Comparison of ENCODE assay signal across 8 mouse cellular contexts in genomic region chr11:116360915-116361314, GRCm38 (mm10). TPM values are rescaled to one million over a fixed set of nuclear protein-coding genes. Genes with fewer than 3 reads are reported as not detected.
DNase-seq lines count a peak whose midpoint lies in the region; ATAC-seq and TF ChIP-seq lines count a peak whose summit lies in the region.
"Not testable (repeated sequence)": the region's sequence is repeated elsewhere in the genome, so short reads cannot be mapped to it uniquely, and the experiment has no call there.

No protein-coding gene starts in this region.

- not testable (repeated sequence) for H3K9ac ChIP-seq in heart, embryonic 16.5 days (ENCODE audit: low read length)

- TF ChIP-seq CTCF in thymus, adult 2 months (IDR thresholded peaks at IDR 0.05; ENCODE audit: borderline replicate concordance, control insufficient read depth, extremely low read depth, insufficient read depth, low read length, poor library complexity): not testable (repeated sequence)

- not testable (repeated sequence) for H3K4me1 ChIP-seq in heart, embryonic 16.5 days (ENCODE audit: control insufficient read depth, insufficient read depth, low read length)
- peaks cover 51% of the 10 kb centered on the region for H3K4me1 ChIP-seq in thymus, adult 2 months (replicated peaks; ENCODE audit: control insufficient read depth, insufficient read depth, low read length)

- 93% methylated on average over 5 of the region's 5 CpGs for WGBS in heart, embryonic 16.5 days
- 98% methylated on average over 5 of the region's 5 CpGs for WGBS in thymus, adult 2 months

- peak; percentile 16 for DNase-seq in cerebellum, adult 11 months
- peak; percentile 35 to 39 for DNase-seq in cerebellum, adult 18-20 months
- DNase-seq in cerebellum, adult 8-10 months: peak; percentile 21
- peak; percentile 57 for DNase-seq in cerebellum, adult 9-11 months
- DNase-seq in cerebellum, postnatal 14 days: peak; percentile 40 to 72
- peak; percentile 8 for DNase-seq in fat pad, adult 2 months (ENCODE audit: extremely low read depth, low read depth, low spot score)
- not testable (repeated sequence) for DNase-seq in thymus, adult 2 months

- not testable (repeated sequence) for ATAC-seq in heart, embryonic 16.5 days (replicated peaks; ENCODE audit: extremely low read depth, insufficient read depth, low FRiP score)

- H3K36me3 ChIP-seq in heart, embryonic 16.5 days (ENCODE audit: control insufficient read depth, insufficient read depth); thymus, adult 2 months (ENCODE audit: control insufficient read depth, insufficient read depth, low read length): not testable (repeated sequence)

- H3K27ac ChIP-seq in heart, embryonic 16.5 days (ENCODE audit: low read length): peak overlapping the region; percentile 70; the same call in 1 of the 2 replicates
- H3K27ac ChIP-seq in thymus, adult 2 months (ENCODE audit: control insufficient read depth, insufficient read depth, low read length): peak overlapping the region; percentile 98

- not testable (repeated sequence) for H3K9me3 ChIP-seq in heart, embryonic 16.5 days (replicated peaks; ENCODE audit: control insufficient read depth, low read length)

- not testable (repeated sequence) for H3K27me3 ChIP-seq in heart, embryonic 16.5 days (ENCODE audit: control insufficient read depth, insufficient read depth, low read length); thymus, adult 2 months (ENCODE audit: control insufficient read depth, insufficient read depth, low read length)

- H3K4me2 ChIP-seq in heart, embryonic 16.5 days (ENCODE audit: low read depth, low read length): not testable (repeated sequence)

- H3K4me3 ChIP-seq in heart, embryonic 16.5 days (ENCODE audit: low read length); thymus, adult 2 months (ENCODE audit: control insufficient read depth, insufficient read depth, low read length): not testable (repeated sequence)

- TF ChIP-seq POLR2A in thymus, adult 2 months (IDR thresholded peaks at IDR 0.05; ENCODE audit: control insufficient read depth, extremely low read depth, insufficient read depth, low read length, poor library complexity): not testable (repeated sequence)

RNA-seq across cellular contexts. Expression of gene Foxj1, which starts 25.7 kb away (rescaled TPM):
- polyA plus RNA-seq in heart, embryonic 16.5 days (2015; fragmentation: Nextera tagmentation; extraction: Ambion mirVana): 2.0 and 4.3 TPM in 2 replicates
- polyA plus RNA-seq in thymus, adult 2 months (2012; rRNA removed): 6.9 TPM in 2 replicates

RNA-seq across cellular contexts. Expression of gene Rnf157, which starts 51.9 kb away (rescaled TPM):
- polyA plus RNA-seq in heart, embryonic 16.5 days (2015; fragmentation: Nextera tagmentation; extraction: Ambion mirVana): 7.8 and 11.6 TPM in 2 replicates
- polyA plus RNA-seq in thymus, adult 2 months (2012; rRNA removed): 98.7 and 119 TPM in 2 replicates

RNA-seq across cellular contexts. Expression of gene Exoc7, which starts 53.9 kb away (rescaled TPM):
- 50.2 and 54.6 TPM in 2 replicates for polyA plus RNA-seq in heart, embryonic 16.5 days (2015; fragmentation: Nextera tagmentation; extraction: Ambion mirVana)
- polyA plus RNA-seq in thymus, adult 2 months (2012; rRNA removed): 50.7 and 51.6 TPM in 2 replicates
